Mouse (Mus musculus): ENCODE results near the gene Mrpl39. TPM values are rescaled to one million over a fixed set of nuclear protein-coding genes. Genes with fewer than 3 reads are reported as not detected.

Gene Mrpl39
- polyA plus RNA-seq, 1 experiment: 34.1 TPM

DNA sequence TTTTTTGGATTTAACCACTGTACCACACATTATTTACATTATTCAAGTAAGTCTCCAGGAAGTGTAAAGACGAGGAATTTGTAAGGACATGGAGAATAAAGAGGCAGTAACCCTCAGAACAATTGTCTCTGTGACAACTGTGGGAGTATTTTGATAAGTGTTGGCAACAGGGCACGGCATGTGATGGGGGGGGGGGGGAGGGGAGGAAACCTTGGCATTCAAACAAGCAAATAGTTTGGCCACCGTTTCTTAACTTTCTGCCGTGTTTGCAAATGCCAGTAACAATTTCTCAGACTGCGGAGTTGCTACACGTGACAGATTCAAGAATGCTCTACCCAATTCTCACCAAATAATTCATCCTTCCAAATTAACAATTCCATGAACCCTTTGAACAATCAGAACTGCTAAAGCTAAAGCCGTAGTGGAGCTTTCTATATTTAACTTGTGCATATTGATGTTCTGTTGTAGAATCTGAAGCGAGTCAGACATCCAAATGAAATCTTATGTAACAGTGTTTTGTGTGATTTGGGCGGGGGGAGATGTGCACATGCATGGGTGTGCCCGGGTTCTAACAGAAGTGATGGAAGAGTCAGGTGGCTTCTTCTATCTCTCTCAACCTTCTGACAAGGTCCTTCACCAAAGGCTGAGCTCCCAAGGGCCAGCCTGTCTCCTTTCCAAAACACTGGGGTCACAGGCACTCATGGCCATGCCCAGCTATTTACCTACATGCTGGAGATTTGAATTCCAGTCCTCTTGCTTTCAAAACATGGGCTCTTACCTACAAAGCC lies 9.4 kb upstream of the Mrpl39 start:
- no peak overlapping the region for H3K27ac ChIP-seq (ENCODE audit: insufficient read depth, low read depth, low read length)
- WGBS: 54% methylated on average over 10 of the region's 10 CpGs
- no peaks in the 10 kb centered on the region for H3K4me1 ChIP-seq (ENCODE audit: control insufficient read depth, insufficient read depth, low read length)
- no peaks in the 10 kb centered on the region for H3K27me3 ChIP-seq (replicated peaks; ENCODE audit: control insufficient read depth, insufficient read depth, low read length)
- DNase-seq: no peak
- H3K4me3 ChIP-seq (ENCODE audit: insufficient read depth, low read depth, low read length): no peak overlapping the region
- no peak for TF ChIP-seq CTCF (conservative IDR thresholded peaks at IDR 0.05; ENCODE audit: insufficient read depth, insufficient read length, low read depth, low read length)
- no peak for TF ChIP-seq POLR2A (IDR thresholded peaks at IDR 0.05; ENCODE audit: low read depth, low read length)
- H3K36me3 ChIP-seq (ENCODE audit: control insufficient read depth, insufficient read depth, low read length): no peaks in the 10 kb centered on the region

GRCm38 (mm10) chr16:84737358-84737757 lies 1.8 kb upstream of the Mrpl39 start:
- Histone ChIP-seq H3K27me3 (replicated peaks; ENCODE audit: control insufficient read depth, insufficient read depth, low read length) (no peaks in the 10 kb centered on the region), H3K36me3 (ENCODE audit: control insufficient read depth, insufficient read depth, low read length) (no peaks in the 10 kb centered on the region), H3K27ac (ENCODE audit: insufficient read depth, low read depth, low read length) (no peak overlapping the region), H3K4me1 (ENCODE audit: control insufficient read depth, insufficient read depth, low read length) (peaks cover 4% of the 10 kb centered on the region; the same call in 1 of the 2 replicates), H3K4me3 (ENCODE audit: insufficient read depth, low read depth, low read length) (no peak overlapping the region)
- 78% methylated on average over 3 of the region's 3 CpGs for WGBS
- TF ChIP-seq CTCF (conservative IDR thresholded peaks at IDR 0.05; ENCODE audit: insufficient read depth, insufficient read length, low read depth, low read length) (0 out of 2 replicates have a peak, but pooled peaks have one; percentile 12), POLR2A (IDR thresholded peaks at IDR 0.05; ENCODE audit: low read depth, low read length) (no peak)
- DNase-seq: no peak

- Histone ChIP-seq H3K27ac (ENCODE audit: insufficient read depth, low read depth, low read length) (0 out of 2 replicates have a peak overlapping the region, but pooled peaks have one; percentile 12), H3K4me3 (ENCODE audit: insufficient read depth, low read depth, low read length) (peak overlapping the region; percentile 70), H3K4me1 (ENCODE audit: control insufficient read depth, insufficient read depth, low read length) (peaks cover 4% of the 10 kb centered on the region; the same call in 1 of the 2 replicates), H3K27me3 (replicated peaks; ENCODE audit: control insufficient read depth, insufficient read depth, low read length) (no peaks in the 10 kb centered on the region), H3K36me3 (ENCODE audit: control insufficient read depth, insufficient read depth, low read length) (no peaks in the 10 kb centered on the region)
- TF ChIP-seq POLR2A (IDR thresholded peaks at IDR 0.05; ENCODE audit: low read depth, low read length) (no peak), CTCF (conservative IDR thresholded peaks at IDR 0.05; ENCODE audit: insufficient read depth, insufficient read length, low read depth, low read length) (no peak)
- DNase-seq: no peak
- 2% methylated on average over 15 of the region's 15 CpGs for WGBS
These were observed 756 bp downstream of the Mrpl39 start for GRCm38 (mm10) chr16:84734806-84735165.

GRCm38 (mm10) chr16:84720670-84721069 lies 14.9 kb downstream of the Mrpl39 start:
- Histone ChIP-seq H3K4me3 (ENCODE audit: insufficient read depth, low read depth, low read length) (no peak overlapping the region), H3K36me3 (ENCODE audit: control insufficient read depth, insufficient read depth, low read length) (peaks cover 6% of the 10 kb centered on the region), H3K4me1 (ENCODE audit: control insufficient read depth, insufficient read depth, low read length) (no peaks in the 10 kb centered on the region), H3K27ac (ENCODE audit: insufficient read depth, low read depth, low read length) (no peak overlapping the region), H3K27me3 (replicated peaks; ENCODE audit: control insufficient read depth, insufficient read depth, low read length) (no peaks in the 10 kb centered on the region)
- DNase-seq: no peak
- WGBS: 98% methylated on average over 2 of the region's 2 CpGs
- TF ChIP-seq CTCF (conservative IDR thresholded peaks at IDR 0.05; ENCODE audit: insufficient read depth, insufficient read length, low read depth, low read length) (no peak), POLR2A (IDR thresholded peaks at IDR 0.05; ENCODE audit: low read depth, low read length) (no peak)

DNA sequence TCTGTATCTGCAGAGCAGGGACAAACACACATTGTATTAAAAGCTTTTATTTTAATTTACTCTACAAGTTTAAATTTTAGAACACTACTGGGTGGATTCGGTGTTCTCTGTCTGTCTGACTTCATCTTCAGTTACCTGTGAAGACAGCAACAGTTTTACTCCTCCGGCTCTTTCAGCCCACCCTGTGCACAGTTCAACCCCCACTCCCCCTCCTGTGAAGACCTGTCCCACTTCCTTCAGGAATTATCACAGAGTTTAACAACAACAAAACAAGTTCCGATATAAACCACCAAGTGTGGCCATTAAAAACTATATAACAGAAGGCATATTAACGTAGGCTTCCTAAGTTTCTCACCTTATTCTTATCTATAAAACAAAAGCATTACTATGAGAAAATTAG lies 17.3 kb downstream of the Mrpl39 start:
- H3K36me3 ChIP-seq (ENCODE audit: control insufficient read depth, insufficient read depth, low read length): peaks cover 4% of the 10 kb centered on the region; the same call in 1 of the 2 replicates
- no peaks in the 10 kb centered on the region for H3K27me3 ChIP-seq (replicated peaks; ENCODE audit: control insufficient read depth, insufficient read depth, low read length)
- no peak overlapping the region for H3K4me3 ChIP-seq (ENCODE audit: insufficient read depth, low read depth, low read length)
- H3K4me1 ChIP-seq (ENCODE audit: control insufficient read depth, insufficient read depth, low read length): no peaks in the 10 kb centered on the region
- TF ChIP-seq POLR2A (IDR thresholded peaks at IDR 0.05; ENCODE audit: low read depth, low read length) (no peak), CTCF (conservative IDR thresholded peaks at IDR 0.05; ENCODE audit: insufficient read depth, insufficient read length, low read depth, low read length) (no peak)
- 95% methylated on average over 4 of the region's 4 CpGs for WGBS
- DNase-seq: no peak
- no peak overlapping the region for H3K27ac ChIP-seq (ENCODE audit: insufficient read depth, low read depth, low read length)

DNA sequence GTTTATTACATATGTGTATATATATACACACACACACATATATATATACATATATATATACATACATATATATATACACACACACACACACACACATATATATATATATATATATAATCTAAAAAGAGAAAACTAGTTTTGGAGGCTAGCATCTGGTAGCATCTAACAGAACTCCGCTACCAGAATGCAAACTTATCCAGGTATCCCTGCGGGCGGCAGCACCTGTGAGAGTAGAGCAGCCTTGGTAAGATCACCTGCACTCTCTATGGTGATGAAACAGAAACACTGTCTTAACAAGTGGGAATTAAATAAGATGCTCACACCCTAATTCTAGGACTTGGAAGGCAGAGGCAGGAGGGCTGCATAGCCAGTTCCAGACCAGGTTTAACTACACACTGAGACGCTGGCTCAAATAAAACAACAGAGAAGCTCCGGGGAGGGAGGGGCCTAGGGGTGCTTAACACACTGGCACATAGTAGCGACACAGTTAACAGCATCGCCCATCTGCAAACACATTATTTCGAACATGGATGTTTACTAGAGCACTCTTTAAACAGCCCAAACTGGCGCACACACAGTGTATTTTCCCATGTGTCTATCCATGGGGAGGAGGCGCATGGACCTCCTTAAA lies 17.8 kb downstream of the Mrpl39 start:
- DNase-seq: no peak
- WGBS: 95% methylated on average over 10 of the region's 10 CpGs
- Histone ChIP-seq H3K4me1 (ENCODE audit: control insufficient read depth, insufficient read depth, low read length) (no peaks in the 10 kb centered on the region), H3K36me3 (ENCODE audit: control insufficient read depth, insufficient read depth, low read length) (peaks cover 1% of the 10 kb centered on the region; the same call in 1 of the 2 replicates), H3K27me3 (replicated peaks; ENCODE audit: control insufficient read depth, insufficient read depth, low read length) (no peaks in the 10 kb centered on the region), H3K27ac (ENCODE audit: insufficient read depth, low read depth, low read length) (no peak overlapping the region), H3K4me3 (ENCODE audit: insufficient read depth, low read depth, low read length) (no peak overlapping the region)
- TF ChIP-seq POLR2A (IDR thresholded peaks at IDR 0.05; ENCODE audit: low read depth, low read length): no peak
- no peak for TF ChIP-seq CTCF (conservative IDR thresholded peaks at IDR 0.05; ENCODE audit: insufficient read depth, insufficient read length, low read depth, low read length)

Measured in kidney, adult 2 months (tissue).